Mouse (Mus musculus) lung, adult 2 months (tissue): ENCODE measurements around the gene Oat.

ENCODE experiments used
- CTCF ChIP-seq: fragments of 200-500 bp; IDR thresholded peaks from 2 replicates; pipeline ENCODE4 v1.5.1; 2011; ENCODE audit warnings: mild to moderate bottlenecking, low read length, control low read depth; ENCODE audit not compliant: insufficient read depth
- POLR2A ChIP-seq: fragments of 200-500 bp; IDR thresholded peaks from 2 replicates; pipeline ENCODE4 v1.6.1; 2011; ENCODE audit warnings: low read depth, mild to moderate bottlenecking, control low read depth, low read length, borderline replicate concordance; ENCODE audit errors: extremely low read depth

GRCm38 (mm10) chr7:132572738-132573137 lies 3.5 kb downstream of the Oat start:
- no peak for TF ChIP-seq POLR2A
- TF ChIP-seq CTCF = no peak
